Mouse (Mus musculus) brown adipose tissue, adult 24 weeks (tissue): Measurements from ENCODE around the gene Ankrd9. TPM values are rescaled to one million over a fixed set of nuclear protein-coding genes. Genes with fewer than 3 reads are reported as not detected.

Experiments used
- H3K27ac ChIP-seq: fragments of 200-500 bp; replicated peaks from 2 replicates; pipeline ENCODE4 v1.5.1; 2012; ENCODE audit warnings: low read depth, mild to moderate bottlenecking, low read length
- H3K4me1 ChIP-seq: fragments of 200-500 bp; 2 replicates; pipeline ENCODE4 v1.6.1; 2012; ENCODE audit warnings: low read length, mixed read lengths; ENCODE audit not compliant: control insufficient read depth, insufficient read depth, insufficient read length
- H3K4me3 ChIP-seq: fragments of 200-500 bp; 2 replicates; pipeline ENCODE4 v1.5.1; 2012; ENCODE audit warnings: low read depth, mild to moderate bottlenecking, low read length, moderate library complexity; ENCODE audit not compliant: insufficient read depth
- polyA plus RNA-seq: library from polyadenylated mRNA; stranded (reverse); fragments of >200 nt; gene quantifications from 2 replicates; pipeline ENCODE4 v1.2.4, GENCODE M21; 2012; ENCODE audit not compliant: missing spikeins, insufficient read depth, insufficient read length

Ankrd9 gene
- polyA plus RNA-seq, 1 experiment, result 20.9 TPM

DNA sequence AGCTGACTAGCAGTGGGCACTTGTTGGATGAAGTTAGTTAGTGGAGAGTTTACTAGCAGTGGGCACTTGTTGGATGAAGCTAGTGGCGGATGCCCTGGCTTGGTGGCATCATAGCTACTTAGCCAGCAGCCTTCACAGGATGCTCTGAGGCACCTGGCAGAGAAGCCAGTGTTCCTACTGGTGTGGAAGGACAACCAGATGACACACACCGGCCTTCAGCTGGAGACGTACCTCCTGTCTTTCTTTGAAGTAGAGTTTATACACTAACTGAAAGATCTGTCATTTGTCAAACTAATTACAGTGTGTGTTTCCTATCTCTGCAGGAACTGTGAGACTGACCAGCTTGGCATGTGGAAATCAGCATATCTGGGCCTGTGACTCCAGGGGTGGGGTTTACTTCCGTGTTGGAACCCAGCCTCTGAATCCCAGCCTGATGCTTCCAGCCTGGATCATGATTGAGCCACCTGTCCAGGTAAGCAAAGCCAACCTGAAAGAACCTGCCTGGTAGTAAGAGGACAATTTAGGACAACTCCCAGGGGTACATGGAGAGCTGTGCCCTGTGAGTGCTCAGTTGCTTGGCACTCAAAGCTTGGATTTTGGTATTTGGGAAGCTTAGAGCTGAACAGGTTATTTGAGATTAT, 24.4 kb downstream of the Ankrd9 start:
- Histone ChIP-seq H3K27ac (no peak overlapping the region), H3K4me3 (no peak overlapping the region), H3K4me1 (no peaks in the 10 kb centered on the region)

DNA sequence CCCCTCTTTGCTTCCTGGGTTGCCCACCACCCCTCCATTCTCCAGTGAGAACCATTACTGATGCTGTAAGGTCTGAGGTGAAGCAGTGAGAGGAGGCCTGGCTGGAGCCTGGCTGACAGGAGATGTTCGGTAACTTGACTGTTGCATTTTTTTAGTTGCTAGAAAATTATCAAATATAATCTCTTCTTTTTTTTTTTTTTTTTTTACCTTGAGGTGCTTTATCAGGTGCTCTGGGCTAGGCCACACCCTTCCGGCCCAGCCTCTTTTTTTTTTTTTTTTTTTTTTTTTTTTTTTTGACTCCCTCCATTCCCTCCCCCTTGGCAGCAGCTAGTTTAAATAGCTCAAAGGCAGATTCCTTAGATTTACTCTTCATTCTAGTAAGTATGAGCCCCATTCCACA, 24.9 kb downstream of the Ankrd9 start:
- Histone ChIP-seq H3K4me3 (no peak overlapping the region), H3K27ac (no peak overlapping the region), H3K4me1 (no peaks in the 10 kb centered on the region)

DNA sequence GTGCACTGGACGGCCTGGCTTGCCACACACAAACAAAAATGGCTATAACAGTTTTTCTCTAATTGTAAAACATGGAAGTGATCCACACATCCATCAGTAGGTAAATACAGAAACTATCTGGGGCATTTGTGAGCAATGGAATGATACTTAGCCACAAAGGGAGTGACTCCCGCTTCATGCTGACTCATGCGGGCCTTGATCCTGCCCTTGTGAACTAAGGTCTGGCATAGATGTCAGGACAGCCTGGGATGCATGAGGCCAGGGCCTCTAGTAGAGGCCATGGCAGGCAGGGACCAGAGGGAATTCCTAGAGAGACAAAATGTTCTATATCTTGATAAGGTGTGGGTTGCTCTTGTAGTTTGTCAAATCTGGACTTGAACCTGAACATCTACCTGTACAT, 25.4 kb downstream of the Ankrd9 start:
- H3K4me3 ChIP-seq, result no peak overlapping the region

DNA sequence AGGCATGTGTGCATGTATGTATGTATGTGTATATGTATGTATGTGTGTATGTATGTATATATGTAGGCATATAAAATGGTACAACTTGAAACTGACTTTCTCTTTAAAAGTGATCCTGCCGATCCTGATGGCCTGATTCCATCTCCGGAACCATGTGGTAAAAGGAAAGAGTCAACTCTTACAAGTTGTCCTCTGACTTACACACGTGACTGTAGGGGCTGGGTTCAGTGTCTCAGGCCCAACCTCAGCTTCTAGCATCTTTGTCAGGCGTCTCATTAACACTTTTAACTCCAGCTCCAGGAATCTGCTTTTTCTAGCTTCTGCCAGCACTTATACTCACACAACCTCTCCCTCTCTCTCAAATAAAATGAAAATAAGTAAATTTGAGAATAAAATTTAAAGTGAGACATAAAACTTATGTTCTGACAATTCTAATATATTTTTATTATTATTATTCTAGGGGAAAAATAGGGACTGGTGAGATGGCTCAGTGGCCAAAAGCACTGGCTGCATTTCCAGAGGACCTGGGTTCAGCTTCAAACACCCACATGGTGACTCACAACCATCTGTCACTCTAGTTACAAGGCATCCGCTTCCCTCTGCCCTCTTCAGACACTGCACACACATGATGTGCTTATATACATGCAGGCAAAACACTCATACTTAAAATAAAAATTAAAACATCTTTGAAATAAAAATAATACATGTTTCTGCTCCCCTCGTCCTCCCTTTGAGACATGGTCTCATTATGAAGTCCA, 26.0 kb downstream of the Ankrd9 start:
- no peak overlapping the region for H3K27ac ChIP-seq

More for the DNA sequence above, 25.4 kb downstream of the Ankrd9 start:
- H3K27ac ChIP-seq, result no peak overlapping the region
- H3K4me1 ChIP-seq, result no peaks in the 10 kb centered on the region

DNA sequence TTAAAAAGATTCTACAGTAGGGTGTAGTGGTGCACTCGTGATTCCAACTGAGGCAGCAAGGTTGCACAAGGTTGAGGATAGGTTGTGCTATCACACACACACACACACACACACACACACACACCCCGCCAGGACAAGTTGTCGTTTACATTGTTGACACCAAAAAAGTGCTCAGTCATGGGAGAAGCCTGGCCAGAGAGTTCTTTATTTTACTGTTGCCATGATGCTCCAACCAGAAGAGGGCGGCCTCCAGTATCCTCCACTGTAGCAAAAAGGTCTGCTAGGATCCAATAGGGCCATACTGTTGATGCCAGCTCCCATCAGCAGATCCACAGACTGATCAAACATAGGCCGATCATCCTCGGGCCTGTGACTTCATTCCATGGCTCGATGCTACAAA, 27.6 kb downstream of the Ankrd9 start:
- no peaks in the 10 kb centered on the region for H3K4me1 ChIP-seq
- no peak overlapping the region for H3K27ac ChIP-seq
- no peak overlapping the region for H3K4me3 ChIP-seq

More for the DNA sequence above, 26.0 kb downstream of the Ankrd9 start:
- Histone ChIP-seq H3K4me1 (no peaks in the 10 kb centered on the region), H3K4me3 (no peak overlapping the region)

DNA sequence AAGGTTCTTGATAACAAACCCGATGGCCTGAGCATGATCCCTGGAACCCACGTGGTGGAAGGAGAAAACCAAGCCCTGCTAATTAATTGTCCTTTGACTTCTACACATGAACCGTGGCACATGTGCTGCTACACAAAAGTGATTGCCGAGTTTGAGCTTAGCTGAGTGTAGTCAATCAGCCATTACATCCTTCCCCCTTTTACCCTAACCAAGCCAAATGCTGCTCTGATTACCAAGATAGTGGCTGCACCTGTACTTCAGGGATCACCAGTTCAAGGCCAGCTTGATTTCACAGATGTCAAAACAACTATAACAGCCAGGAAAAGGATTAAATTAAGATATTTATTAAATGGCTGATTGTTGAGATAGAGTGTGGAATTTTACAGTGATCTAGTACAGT, 28.7 kb downstream of the Ankrd9 start:
- no peak overlapping the region for H3K27ac ChIP-seq
- H3K4me3 ChIP-seq, result no peak overlapping the region
- H3K4me1 ChIP-seq, result no peaks in the 10 kb centered on the region

DNA sequence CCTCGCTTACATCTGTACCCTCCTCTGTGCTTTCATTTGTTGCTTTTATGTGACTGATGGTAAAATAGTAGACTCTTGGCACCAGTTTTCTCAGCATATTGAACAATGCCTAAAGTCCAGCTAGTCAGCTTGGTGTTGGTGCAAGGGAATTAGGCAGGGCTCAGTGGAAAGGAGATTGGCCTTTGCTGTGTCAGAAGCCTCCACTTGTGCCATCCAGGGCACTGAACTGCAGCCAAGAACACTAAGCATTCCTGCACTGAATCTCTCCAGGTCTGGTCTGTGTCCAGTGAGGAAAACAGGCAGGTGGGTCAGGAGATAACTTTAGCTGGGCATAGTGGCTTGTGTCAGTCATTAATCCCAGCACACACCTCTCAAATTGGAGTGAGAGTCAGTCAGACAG, 29.4 kb downstream of the Ankrd9 start:
- no peak overlapping the region for H3K27ac ChIP-seq
- H3K4me3 ChIP-seq, result no peak overlapping the region
- H3K4me1 ChIP-seq, result no peaks in the 10 kb centered on the region

DNA sequence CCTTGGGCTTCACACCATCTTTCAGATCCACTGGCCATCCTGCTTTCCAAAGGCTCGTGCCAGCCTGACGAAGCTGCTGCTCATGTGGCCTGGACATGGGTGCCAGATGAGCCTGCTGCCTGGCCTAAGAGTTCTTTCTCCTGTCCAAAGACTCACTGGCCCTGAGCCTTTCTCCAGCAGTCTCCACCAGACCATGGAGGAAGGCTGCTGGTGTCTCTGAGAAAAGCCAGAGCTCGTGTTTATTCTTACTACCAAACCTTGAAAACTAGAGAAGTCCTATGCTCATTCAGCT, 30.0 kb downstream of the Ankrd9 start:
- Histone ChIP-seq H3K4me1 (no peaks in the 10 kb centered on the region), H3K27ac (no peak overlapping the region), H3K4me3 (no peak overlapping the region)

DNA sequence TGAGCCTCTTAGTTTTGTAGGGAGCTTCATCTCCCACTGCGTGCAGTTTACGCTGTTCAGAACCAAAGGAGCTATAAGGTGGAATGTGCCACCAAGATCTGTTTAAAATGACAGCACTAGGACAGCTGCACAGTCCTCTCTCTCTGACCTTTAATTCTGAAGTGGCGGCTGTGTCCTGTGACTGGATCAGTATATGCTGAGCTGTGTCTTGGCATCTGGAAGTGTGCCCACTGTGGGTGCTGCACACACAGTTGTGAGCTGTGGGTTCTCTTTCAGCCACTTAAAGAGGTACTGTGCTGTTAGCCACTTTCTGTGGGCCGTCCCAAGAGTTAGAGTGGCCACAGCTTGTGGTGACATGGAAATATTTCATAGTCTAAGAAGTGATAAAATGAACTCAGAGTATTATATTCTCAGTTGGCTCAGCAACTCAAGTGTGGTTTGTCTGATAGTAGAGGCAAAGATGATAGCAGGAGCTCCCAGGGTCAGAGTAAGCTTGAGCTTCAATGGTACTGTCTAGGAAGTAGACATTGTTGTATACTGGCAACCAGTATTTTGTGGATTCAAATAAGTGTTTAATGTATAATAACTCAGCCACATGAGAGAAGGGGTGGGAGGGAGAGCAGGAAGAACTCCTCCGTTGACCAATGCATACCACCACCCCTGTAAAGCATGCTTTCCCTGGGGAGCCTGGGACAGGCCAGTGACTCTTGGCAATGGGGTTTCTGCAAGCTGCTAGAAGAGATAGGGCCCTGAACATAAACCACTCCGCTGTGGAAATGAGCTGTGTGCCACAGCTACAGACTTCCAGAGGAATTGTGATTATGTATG, 30.5 kb downstream of the Ankrd9 start:
- H3K27ac ChIP-seq, result no peak overlapping the region
- H3K4me1 ChIP-seq, result no peaks in the 10 kb centered on the region
- no peak overlapping the region for H3K4me3 ChIP-seq

DNA sequence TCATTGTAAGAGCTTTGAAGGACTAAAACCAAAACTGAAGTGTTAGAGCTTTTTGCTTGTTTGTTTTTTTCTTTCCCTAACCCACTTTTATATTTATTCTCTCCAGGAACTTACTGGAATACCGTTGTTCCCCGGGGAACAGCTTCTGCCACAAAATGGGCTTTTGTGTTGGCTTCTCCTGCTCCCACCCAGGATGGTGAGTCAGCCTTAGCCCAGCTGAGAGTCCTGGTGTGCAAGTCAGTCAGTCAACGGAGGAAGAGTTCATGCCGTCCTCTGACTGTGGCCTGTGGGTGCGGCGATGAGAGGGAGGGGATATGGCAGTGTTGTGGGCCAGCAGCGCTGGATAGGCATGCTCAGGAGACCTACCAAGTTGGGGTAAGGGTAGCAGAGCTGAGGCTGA, 32.6 kb downstream of the Ankrd9 start:
- no peak overlapping the region for H3K4me3 ChIP-seq
- H3K27ac ChIP-seq, result no peak overlapping the region
- no peaks in the 10 kb centered on the region for H3K4me1 ChIP-seq

DNA sequence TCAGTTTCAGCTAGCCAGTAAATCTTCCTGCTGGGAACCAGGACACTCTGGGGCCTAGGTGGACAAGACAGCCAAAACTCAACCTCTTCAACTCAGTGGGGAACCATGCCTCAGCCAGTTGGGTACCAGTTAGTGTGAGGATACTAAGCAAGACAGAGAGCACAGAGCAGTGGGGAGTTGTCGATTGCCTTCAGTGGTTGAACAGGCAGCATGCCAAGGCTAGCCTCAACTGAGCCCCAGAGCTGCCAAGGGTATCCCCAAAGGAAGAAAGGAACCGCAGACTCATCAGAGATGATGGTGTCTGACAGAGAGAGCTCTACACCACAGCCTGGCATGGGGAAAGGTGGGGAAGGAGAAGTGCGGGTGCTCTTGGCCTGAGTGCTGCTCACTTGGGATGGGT, 38.0 kb downstream of the Ankrd9 start:
- H3K4me1 ChIP-seq, result no peaks in the 10 kb centered on the region
- no peak overlapping the region for H3K27ac ChIP-seq
- H3K4me3 ChIP-seq, result no peak overlapping the region

DNA sequence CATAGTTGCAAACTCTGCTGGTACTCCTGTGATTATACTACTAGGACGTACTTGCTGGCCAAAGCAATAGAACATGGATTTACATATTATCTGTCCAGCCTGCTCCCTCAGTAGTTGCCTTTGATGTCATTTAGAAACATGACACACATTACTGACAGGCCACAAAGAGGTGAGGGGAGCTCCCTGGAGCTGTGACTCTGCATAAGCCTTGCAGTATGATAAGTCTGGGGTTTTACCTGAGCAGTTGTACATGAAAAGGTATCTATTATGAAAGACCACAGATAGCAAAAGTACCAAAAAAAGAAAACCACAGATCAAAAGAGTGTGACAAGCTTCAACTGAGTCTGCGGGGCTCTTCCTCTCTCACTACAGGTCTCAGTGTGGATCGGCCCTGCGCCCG, 39.5 kb downstream of the Ankrd9 start:
- Histone ChIP-seq H3K27ac (no peak overlapping the region), H3K4me3 (no peak overlapping the region), H3K4me1 (no peaks in the 10 kb centered on the region)

DNA sequence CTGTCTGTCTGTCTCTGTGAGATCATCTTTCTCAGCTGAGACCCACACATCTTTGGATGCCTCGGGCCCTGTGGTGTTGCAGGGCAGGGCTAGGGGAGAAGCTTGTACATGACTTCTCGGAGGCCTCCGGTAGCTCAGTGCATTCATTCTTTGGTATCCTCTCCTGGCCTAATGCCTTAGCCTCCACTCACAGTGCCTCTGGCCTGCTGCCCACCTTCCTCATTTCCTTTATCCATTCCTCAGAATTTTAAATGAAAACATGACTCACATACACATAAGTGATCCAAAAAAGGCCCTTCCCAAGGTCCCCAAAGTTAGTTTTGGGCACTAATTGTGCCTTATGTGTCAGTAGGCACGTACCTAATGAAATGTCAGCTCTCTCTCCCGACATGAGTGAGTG, 41.3 kb downstream of the Ankrd9 start:
- Histone ChIP-seq H3K4me1 (no peaks in the 10 kb centered on the region), H3K27ac (no peak overlapping the region), H3K4me3 (no peak overlapping the region)

DNA sequence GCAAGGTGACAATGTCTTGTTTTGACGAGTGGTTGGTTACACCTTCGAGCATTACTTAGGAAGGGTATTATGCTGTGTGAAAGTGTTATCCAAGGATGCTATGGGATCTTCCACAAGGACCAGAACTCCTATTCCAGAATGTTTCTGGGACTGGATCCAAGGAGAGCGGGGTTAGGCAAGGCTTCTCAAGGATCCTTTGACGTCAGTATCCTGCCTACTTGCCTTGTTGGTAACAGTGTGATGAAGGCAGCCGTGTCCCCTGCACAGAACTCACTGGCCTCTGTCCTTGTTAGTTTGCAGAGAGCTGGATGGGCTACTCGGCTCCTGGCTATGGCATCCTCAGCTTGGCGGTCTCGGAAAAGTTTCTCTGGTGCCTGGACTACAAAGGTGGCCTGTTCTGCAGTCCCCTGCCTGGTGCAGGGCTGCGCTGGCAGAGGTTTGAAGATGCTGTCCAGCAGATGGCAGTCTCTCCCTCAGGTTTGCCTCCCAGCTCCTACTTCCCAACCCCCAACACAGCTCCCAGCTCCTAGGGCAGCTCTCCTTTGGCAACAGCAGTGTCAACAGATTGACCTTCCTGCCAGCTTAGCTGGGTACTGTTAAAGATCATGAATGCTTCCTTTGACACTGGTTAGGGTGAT, 42.7 kb downstream of the Ankrd9 start:
- no peak overlapping the region for H3K4me3 ChIP-seq
- H3K27ac ChIP-seq, result no peak overlapping the region
- H3K4me1 ChIP-seq, result no peaks in the 10 kb centered on the region

DNA sequence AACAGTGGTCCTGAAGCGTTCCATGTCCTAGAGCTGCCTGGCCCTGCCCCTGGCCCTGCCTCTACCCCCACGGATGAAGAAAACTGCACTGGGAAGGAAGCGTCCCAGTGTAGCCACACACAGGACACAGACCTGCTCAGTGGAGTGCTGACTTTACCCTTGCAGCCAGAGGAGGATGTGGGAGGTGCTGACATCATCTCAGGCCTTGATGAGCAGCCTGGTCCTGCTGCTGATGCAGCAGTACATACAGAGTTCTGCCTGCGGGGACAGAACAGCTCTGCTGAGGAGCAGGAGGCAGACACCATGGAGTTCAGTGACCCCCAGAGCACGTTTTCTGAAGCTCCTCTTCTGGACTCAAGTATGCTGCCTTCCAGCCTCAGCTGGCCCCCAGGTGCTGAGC, 46.0 kb downstream of the Ankrd9 start:
- Histone ChIP-seq H3K27ac (peak overlapping the region; percentile 38; the same call in 1 of the 2 replicates), H3K4me3 (no peak overlapping the region), H3K4me1 (no peaks in the 10 kb centered on the region)
